Mouse (Mus musculus): ENCODE measurements around the gene Prelp. TPM values are rescaled to one million over a fixed set of nuclear protein-coding genes. Genes with fewer than 3 reads are reported as not detected.

Prelp gene
- total and polyA plus RNA-seq, 3 experiments: not detected

DNA sequence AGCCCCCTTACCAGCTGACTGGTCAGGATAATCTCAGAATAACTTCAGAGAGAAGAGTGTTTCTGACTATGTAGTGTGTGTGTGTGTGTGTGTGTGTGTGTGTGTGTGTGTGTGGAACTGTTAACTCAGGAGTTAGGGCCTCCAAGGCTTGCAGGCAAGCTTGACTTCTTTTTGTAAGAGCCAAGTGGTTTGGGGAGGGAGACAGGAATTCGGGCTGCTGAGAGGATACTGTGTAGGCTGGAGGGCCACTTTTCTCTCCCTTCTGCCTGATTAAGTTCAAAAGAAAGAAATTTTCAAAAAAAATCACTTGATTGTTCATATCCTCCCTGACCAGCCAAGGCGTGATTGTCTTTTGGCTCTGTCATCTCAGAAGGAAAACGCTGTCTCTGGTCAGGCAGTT, 813 bp downstream of the Prelp start:
- Histone ChIP-seq H3K4me3 (ENCODE audit: control insufficient read depth in 1 of 2, insufficient read depth in 1 of 2, low read depth in 2 of 2, low read length in 2 of 2) (no peak overlapping the region), H3K27me3 (ENCODE audit: control insufficient read depth in 1 of 2, insufficient read depth in 2 of 2, low read length in 2 of 2) (peaks cover 13 to 14% of the 10 kb centered on the region in 2 experiments), H3K36me3 (ENCODE audit: control insufficient read depth in 1 of 2, insufficient read depth in 2 of 2, low read length in 2 of 2) (no peaks in the 10 kb centered on the region), H3K9me3 (replicated peaks; ENCODE audit: insufficient read depth, low read length) (no peaks in the 10 kb centered on the region), H3K27ac (ENCODE audit: control insufficient read depth, low read depth, low read length) (no peak overlapping the region), H3K4me1 (ENCODE audit: control insufficient read depth in 1 of 2, insufficient read depth in 2 of 2, low read length in 2 of 2) (no peaks in the 10 kb centered on the region), H3K9ac (ENCODE audit: control insufficient read depth, low read depth, low read length, poor library complexity, severe bottlenecking) (no peak overlapping the region), H3K79me2 (ENCODE audit: control insufficient read depth, insufficient read depth, low read length, poor library complexity) (no peaks in the 10 kb centered on the region)
- DNase-seq (ENCODE audit: low read depth, low spot score): no peak
- no peak for TF ChIP-seq NELFE (IDR thresholded peaks at IDR 0.05; ENCODE audit: low read depth, low read length)
- no peak for TF ChIP-seq USF1 (IDR thresholded peaks at IDR 0.05; ENCODE audit: low read depth, low read length)

DNA sequence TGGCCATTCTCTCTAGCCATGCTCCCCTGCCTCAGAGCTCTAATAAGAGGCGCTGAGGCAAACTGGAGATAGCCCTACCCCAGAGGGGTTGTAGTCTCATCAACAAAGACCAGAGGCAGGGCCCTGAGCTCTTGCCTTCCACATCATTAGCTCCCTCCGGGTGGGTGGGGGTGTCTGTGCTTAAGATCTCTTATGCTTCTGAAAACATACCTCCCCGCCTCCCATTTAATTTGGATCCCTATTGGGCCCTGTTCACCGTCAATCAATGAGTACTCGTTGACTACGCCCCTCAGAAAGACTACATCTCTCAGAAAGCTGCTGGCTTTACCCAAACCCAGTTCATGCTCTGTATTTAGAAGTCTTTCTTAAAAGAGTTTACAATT, 3.1 kb downstream of the Prelp start:
- peaks cover 14 to 15% of the 10 kb centered on the region in 2 experiments for H3K27me3 ChIP-seq (ENCODE audit: control insufficient read depth in 1 of 2, insufficient read depth in 2 of 2, low read length in 2 of 2)
- no peak for TF ChIP-seq POLR2AphosphoS5 (IDR thresholded peaks at IDR 0.05; ENCODE audit: borderline replicate concordance, low read depth, low read length)
- no peak for TF ChIP-seq SIN3A (IDR thresholded peaks at IDR 0.05; ENCODE audit: low read length)
- no peak for TF ChIP-seq RAD21 (IDR thresholded peaks at IDR 0.05; ENCODE audit: low read depth, low read length)
- TF ChIP-seq MEF2A (IDR thresholded peaks at IDR 0.05; ENCODE audit: extremely low read depth, insufficient replicate concordance, low read depth, low read length, poor library complexity, severe bottlenecking): no peak
- no peak for TF ChIP-seq CHD2 (IDR thresholded peaks at IDR 0.05; ENCODE audit: low read length)
- TF ChIP-seq ZNF384 (IDR thresholded peaks at IDR 0.05; ENCODE audit: low read depth, low read length): no peak
- TF ChIP-seq MYC (IDR thresholded peaks at IDR 0.05; ENCODE audit: low read depth, low read length): no peak
- H3K4me1 ChIP-seq (ENCODE audit: control insufficient read depth in 1 of 2, insufficient read depth in 2 of 2, low read length in 2 of 2): no peaks in the 10 kb centered on the region
- no peaks in the 10 kb centered on the region for H3K36me3 ChIP-seq (ENCODE audit: control insufficient read depth in 1 of 2, insufficient read depth in 2 of 2, low read length in 2 of 2)
- no peak overlapping the region for H3K27ac ChIP-seq (ENCODE audit: control insufficient read depth, low read depth, low read length)
- DNase-seq (ENCODE audit: low read depth, low spot score): no peak
- no peak overlapping the region for H3K9ac ChIP-seq (ENCODE audit: control insufficient read depth, low read depth, low read length, poor library complexity, severe bottlenecking)
- H3K4me3 ChIP-seq (ENCODE audit: control insufficient read depth in 1 of 2, insufficient read depth in 1 of 2, low read depth in 2 of 2, low read length in 2 of 2): no peak overlapping the region
- H3K9me3 ChIP-seq (replicated peaks; ENCODE audit: insufficient read depth, low read length): no peaks in the 10 kb centered on the region
- H3K79me2 ChIP-seq (ENCODE audit: control insufficient read depth, insufficient read depth, low read length, poor library complexity): no peaks in the 10 kb centered on the region

DNA sequence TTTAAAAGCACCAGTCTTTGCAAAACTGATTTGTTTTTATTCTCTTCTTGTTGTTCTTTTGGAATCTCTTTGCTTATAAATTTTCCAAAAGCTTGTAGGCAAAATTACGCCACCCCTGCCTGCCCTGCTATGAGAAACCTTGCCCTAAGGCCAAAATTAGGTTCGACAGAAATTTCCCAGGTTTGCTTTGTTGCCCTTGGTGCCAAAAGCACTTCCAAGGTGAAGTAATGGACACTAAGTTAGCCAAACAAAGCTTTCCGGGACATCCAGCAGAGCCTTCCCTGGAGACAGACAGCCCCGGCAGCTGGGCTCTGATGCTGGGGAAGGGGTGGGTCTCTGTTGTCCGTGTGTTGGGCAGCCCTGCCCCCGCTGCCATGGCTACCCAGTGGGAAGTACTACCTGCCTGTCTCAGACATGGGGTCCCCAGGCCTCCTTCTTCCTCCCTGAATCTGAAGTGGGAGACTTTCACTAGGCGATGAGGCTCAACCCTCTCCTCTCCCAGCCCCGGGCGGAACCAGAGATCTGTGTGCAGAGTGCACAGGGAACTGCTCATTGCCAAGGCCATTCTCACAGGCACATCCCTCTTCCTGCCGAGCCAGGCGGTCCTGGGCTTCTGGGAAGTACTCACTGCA, 3.6 kb downstream of the Prelp start:
- Histone ChIP-seq H3K4me3 (ENCODE audit: control insufficient read depth in 1 of 2, insufficient read depth in 1 of 2, low read depth in 2 of 2, low read length in 2 of 2) (no peak overlapping the region), H3K9ac (ENCODE audit: control insufficient read depth, low read depth, low read length, poor library complexity, severe bottlenecking) (no peak overlapping the region), H3K79me2 (ENCODE audit: control insufficient read depth, insufficient read depth, low read length, poor library complexity) (no peaks in the 10 kb centered on the region), H3K27ac (ENCODE audit: control insufficient read depth, low read depth, low read length) (no peak overlapping the region), H3K27me3 (ENCODE audit: control insufficient read depth in 1 of 2, insufficient read depth in 2 of 2, low read length in 2 of 2) (peaks cover 14 to 15% of the 10 kb centered on the region in 2 experiments), H3K4me1 (ENCODE audit: control insufficient read depth in 1 of 2, insufficient read depth in 2 of 2, low read length in 2 of 2) (no peaks in the 10 kb centered on the region), H3K9me3 (replicated peaks; ENCODE audit: insufficient read depth, low read length) (no peaks in the 10 kb centered on the region), H3K36me3 (ENCODE audit: control insufficient read depth in 1 of 2, insufficient read depth in 2 of 2, low read length in 2 of 2) (no peaks in the 10 kb centered on the region)
- TF ChIP-seq UBTF (IDR thresholded peaks at IDR 0.05; ENCODE audit: borderline replicate concordance, insufficient read depth, low read depth, low read length) (no peak), POLR2A (IDR thresholded peaks at IDR 0.05; ENCODE audit: control insufficient read depth in 1 of 2, insufficient read depth in 1 of 2, low read depth in 1 of 2, low read length in 2 of 2, poor library complexity in 1 of 2) (no peak), MYC (IDR thresholded peaks at IDR 0.05; ENCODE audit: low read depth, low read length) (no peak)
- no peak for DNase-seq (ENCODE audit: low read depth, low spot score)

Data from MEL (cell line).